Mouse (Mus musculus): ENCODE measurements around the gene Dvl2.

The Dvl2 gene

DNA sequence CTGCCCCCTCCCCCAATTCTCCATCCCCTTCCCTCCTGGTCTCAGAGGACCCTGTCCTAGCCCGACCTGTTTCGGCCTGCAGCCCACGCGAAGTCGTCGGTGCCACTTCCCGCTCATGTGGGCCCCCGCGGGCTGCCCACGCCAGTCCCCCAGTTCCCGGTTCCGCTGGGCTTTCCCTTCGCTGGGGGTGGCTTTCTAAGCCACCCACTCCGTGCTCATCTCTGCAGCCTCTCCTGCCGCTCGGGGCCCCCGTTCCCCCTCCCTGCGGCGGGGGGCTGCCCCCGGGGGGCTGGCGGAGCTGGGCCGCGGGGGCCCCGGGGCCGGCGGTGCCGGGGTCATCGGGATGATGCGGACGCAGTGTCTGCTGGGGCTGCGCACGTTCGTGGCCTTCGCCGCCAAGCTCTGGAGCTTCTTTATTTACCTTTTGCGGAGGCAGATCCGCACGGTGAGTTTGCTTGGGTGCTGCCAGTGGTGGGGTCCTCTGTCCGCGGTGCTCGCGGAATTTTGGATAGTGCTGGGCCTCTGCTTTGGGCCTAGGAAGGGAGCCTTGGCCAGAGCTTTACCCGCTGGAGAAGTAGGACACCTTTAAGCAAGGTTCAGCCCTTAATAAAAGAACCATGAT is 19.1 kb upstream of the Dvl2 start, which contains the start of gene Ctdnep1:
Gene Ctdnep1 (plus strand): TSS at position 16 of the 622 bp plus-strand sequence.
- peak in 1 of 2 experiments; percentile 40 for DNase-seq (ENCODE audit: low spot score in 2 of 2)

DNA sequence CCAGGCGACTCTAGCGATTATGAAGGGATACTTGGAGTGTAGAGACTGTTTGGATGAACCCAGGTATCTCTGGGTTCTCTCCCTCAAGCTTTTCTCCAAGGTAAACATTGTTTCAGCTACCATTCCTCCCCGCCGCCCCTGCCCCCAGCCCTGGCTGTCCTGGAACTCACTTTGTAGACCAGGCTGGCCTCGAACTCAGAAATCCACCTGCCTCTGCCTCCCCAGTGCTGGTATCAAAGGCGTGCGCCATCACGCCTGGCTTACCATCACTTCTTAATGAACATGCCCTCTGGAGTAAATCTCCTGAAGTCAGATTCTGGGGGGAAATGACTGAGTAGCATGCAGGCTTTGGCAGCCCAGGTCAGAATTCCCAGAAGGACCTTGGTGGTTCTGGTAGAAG is 18.2 kb upstream of the Dvl2 start, which contains the start of gene Elp5:
Gene Elp5 (minus strand): TSS at position 293 of the 400 bp plus-strand sequence.
- no peak for DNase-seq (ENCODE audit: low spot score in 2 of 2)

GRCm38 (mm10) chr11:69982877-69983276 is 17.5 kb upstream of the Dvl2 start:
- no peak for DNase-seq (ENCODE audit: low spot score in 2 of 2)

DNA sequence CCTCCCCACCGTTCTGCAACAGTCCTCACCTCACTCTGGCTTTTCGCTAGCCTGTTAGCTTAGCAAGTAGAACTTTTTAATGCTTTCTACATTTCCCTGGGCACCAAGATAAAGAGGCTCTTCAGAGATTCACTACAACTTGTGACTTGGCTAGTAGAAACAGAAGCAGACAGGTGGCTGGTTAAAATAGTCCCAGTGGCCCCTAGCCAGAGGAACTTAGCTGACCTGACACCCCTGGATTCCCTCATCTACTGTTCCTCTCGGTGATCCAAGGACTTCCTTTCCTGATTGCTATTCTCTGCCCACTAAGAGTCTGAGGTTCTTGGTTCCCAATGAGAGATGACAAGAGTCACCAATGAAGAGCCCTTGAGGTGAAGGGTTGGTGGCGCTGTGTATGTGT is 17.0 kb upstream of the Dvl2 start:
- no peak for DNase-seq (ENCODE audit: low spot score in 2 of 2)

DNA sequence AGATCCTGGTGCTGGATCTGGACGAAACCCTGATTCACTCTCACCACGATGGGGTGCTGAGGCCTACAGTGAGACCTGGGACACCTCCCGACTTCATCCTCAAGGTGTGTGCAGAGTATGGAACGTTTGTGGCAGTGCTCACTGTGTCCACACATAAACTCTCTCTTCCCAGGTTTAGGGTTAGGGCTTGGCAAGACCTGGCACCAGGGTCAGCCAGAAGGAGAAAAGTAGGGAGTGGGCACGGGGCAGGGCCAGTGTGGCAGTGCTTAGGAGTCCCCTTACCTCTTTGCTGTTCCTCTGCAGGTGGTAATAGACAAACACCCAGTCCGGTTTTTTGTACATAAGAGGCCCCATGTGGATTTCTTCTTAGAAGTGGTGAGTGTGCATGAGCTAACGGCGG is 16.0 kb upstream of the Dvl2 start:
- DNase-seq (ENCODE audit: low spot score in 2 of 2), result no peak

DNA sequence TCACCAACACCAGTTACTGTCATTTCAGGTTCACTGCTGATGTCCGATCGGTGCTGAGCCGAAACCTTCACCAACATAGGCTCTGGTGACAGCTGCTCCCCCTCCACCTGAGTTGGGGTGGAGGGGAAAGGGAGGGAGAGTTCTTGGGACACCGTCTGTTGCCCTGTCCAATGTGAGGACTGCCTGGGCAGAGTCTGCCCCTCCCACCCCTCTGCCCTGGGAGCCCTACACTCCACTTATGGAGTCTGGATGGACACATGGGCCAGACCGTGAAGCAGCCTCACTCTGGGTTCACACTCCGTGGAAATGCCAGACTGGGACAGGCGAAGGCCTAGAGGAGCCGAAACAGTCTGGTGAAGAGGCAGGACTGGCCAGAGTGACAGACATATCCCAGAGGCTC is 10.4 kb upstream of the Dvl2 start:
- no peak for DNase-seq (ENCODE audit: low spot score in 2 of 2)

DNA sequence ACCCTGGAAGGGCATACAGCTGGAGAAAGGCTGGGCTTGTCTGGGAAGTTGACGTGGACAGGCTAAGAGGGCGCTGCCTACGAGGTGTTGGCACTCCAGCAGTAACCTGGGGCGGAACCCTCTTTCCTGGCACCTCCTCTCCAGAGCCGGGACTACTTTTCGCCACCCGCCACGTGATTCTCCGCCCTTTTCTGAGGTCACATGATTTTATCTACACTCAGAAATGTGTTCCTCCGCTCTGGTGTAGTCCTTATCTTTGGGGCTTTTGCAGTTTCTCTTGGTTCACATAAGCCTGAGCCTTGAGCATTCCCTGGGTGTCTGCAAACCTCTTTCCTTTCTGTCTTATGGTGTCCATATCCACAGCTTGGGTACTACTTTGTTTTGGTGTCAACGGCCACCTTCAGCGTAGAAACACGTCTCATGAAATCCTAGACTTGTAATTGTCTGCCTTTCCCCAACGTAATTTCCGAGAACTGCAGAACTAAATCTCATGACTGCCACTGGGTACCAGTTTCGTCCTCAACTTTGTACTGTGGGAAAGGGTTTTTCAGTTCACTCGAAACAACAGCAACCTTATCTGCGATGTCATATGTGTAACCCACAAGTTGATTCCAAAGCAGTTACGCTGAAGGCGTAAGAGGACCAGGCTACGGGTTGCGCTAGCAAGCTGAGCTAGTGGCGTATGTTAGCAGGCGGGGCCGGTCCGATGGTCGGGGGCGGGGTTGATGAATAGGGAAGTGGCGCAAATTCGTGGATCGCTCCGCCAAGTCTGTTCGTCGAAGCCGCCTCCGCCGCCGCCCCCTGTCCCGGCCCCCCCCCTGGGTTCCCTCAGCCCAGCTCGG is 9.3 kb upstream of the Dvl2 start, which contains the start of gene Gabarap:
Gene Gabarap (plus strand): TSS at position 294 of the 842 bp plus-strand sequence.
- peak; percentile 92 to 94 for DNase-seq (ENCODE audit: low spot score in 2 of 2)

DNA sequence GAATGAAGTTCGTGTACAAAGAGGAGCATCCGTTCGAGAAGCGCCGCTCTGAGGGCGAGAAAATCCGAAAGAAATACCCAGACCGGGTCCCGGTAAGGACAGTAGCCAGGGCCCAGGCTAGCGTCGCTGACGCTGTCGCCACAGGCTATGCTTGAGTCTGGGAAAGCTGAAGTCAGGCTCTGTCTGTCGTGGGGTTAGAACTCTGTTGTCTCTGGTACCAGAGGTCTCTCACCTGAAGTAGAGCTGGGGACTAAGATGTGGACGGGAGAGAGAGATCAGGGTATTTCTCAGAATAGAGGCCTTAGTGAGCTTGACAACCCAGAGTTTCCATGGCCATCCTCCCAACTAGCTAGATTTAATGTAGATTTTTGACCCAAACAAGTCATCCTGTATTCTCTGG is 8.7 kb upstream of the Dvl2 start:
- no peak for DNase-seq (ENCODE audit: low spot score in 2 of 2)

DNA sequence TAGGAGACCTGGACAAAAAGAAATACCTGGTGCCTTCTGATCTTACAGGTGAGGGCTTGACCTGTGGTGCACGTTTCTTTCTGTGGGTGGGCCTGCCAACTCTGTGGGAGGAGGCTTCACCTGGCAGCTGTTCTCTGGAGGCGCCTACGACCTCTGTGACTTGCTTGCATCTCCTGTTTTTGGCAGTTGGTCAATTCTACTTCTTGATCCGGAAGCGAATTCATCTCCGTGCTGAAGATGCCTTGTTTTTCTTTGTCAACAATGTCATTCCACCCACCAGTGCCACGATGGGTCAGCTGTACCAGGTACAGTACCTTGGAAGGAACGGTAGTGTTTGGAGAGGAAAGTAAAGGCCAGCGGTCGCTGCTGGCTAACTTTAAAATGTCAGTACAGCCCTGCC is 8.0 kb upstream of the Dvl2 start:
- DNase-seq (ENCODE audit: low spot score in 2 of 2), result no peak

DNA sequence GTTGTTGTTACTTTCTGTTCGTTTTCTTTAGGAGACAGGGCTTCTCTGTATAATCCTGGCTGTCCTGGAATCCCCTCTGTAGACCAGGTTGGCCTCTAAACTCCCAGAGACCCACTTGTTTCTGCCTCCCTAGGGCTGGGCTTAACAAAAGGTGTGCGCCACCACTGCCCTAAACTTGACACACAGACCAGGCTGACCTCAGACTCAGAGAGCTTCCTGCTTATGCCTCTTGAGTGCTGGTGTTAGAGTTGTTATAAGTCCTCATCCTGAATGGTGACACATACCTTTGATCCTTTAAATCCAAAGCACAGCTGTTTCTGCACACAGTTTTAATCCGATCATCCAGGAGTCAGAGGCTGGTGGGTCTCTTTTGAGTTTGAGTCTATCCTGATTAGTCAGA is 7.5 kb upstream of the Dvl2 start:
- no peak for DNase-seq (ENCODE audit: low spot score in 2 of 2)

- DNase-seq (ENCODE audit: low spot score in 2 of 2), result no peak
Observed at GRCm38 (mm10) chr11:69994401-69995090, 5.8 kb upstream of the Dvl2 start.

GRCm38 (mm10) chr11:69995391-69995960 is 4.9 kb upstream of the Dvl2 start, which contains the start of gene Phf23:
TSS of gene Phf23 (plus strand) at chr11:69995777.
- peak; percentile 92 to 93 for DNase-seq (ENCODE audit: low spot score in 2 of 2)

DNA sequence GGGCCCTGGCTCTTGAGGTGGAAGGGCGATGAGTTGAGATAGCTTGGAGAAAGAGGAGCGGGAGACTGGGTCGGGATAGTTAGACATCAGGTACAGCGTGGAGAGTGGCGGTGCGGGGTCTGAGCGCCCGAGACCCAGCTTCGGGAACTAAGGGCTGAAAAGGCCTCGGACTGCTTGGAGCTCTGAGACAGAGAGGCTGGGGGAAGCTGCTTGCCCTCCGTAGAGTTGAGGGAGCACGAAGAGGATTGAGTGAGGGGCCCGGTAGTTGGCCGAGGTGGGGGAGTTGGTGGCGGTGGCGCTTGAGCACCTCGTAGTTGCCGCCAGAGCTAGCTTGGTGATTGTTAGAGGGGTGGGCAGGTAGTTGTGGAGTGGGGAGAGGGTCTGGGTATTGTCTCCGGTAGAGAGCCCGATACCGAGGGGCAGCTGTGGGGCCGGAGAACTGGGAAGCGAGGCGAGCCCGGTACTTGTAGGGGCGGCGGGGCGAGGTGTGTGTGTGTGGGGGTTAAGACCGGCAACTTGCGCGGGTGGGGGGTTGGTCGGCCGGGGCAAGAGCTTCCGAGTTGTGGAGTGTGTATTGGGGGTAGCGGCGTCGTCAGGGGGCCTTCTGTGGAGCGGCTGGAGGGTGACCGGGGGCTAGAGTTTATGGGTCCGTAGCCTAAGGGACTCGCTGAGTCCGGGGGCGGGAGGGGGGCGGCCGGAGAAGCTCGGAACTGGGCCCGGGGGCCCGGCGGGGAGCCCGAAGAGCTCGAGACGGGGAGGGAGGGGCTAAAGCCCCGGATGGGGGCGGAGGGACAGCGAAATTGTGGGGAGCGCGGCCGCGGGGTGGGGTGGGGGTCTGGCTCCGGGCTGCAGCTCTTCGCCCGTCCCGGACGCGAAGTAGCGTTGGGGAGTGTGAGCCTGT is 4.0 kb upstream of the Dvl2 start:
- DNase-seq (ENCODE audit: low spot score in 2 of 2), result peak in 1 of 2 experiments; percentile 51

GRCm38 (mm10) chr11:69997070-69997509 is 3.3 kb upstream of the Dvl2 start:
- peak; percentile 80 to 84 for DNase-seq (ENCODE audit: low spot score in 2 of 2)

- no peak for DNase-seq (ENCODE audit: low spot score in 2 of 2)
Observed at GRCm38 (mm10) chr11:69998567-69999491, 1.6 kb upstream of the Dvl2 start.

GRCm38 (mm10) chr11:69999666-70000065 is 729 bp upstream of the Dvl2 start:
- DNase-seq (ENCODE audit: low spot score in 2 of 2), result no peak

- DNase-seq (ENCODE audit: low spot score in 2 of 2), result no peak
Observed at GRCm38 (mm10) chr11:70001159-70001558, 764 bp downstream of the Dvl2 start.

DNA sequence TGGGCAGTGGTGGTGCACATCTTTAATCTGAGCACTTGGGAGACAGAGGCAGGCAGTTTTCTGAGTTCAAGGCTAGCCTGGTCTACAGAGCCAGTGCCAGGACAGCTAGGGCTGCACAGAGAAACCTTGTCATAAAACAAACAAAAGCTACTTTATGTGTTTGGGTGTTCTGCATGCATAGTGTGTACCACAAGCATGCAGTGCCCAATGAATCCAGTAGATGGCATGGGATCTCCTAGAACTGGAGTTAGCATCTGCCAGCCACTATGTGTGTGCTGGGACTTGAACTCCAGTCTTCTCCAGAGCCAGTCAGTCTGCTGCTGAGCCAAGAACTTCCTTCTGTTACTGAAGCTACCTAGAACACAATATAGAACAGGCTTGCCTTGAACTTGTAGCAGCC is 1.5 kb downstream of the Dvl2 start:
- peak in 1 of 2 experiments; percentile 56 for DNase-seq (ENCODE audit: low spot score in 2 of 2)

DNA sequence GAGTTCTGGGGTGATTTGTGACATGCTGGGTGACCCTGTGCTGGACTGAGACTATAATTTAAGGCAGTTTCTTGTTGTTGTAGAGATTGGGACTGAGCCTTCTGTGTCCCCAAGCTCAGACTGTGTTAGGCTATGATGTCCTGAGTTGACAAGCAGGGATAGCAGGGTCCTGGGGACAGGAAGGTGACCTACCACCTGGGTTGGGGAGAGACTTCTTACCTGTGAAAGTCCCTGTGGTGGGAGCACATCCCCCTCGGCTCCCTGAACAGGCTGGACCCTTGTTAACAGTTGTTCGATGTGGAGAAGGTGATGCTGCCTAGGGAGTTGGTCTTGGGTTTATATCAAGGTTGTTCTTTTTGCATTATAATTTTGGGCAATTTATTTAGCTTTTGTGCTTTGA is 2.1 kb downstream of the Dvl2 start:
- no peak for DNase-seq (ENCODE audit: low spot score in 2 of 2)

- no peak for DNase-seq (ENCODE audit: low spot score in 2 of 2)
Observed at GRCm38 (mm10) chr11:70005521-70005920, 5.1 kb downstream of the Dvl2 start.
